Mouse (Mus musculus): ENCODE measurements around the gene Osbpl3.

DNA sequence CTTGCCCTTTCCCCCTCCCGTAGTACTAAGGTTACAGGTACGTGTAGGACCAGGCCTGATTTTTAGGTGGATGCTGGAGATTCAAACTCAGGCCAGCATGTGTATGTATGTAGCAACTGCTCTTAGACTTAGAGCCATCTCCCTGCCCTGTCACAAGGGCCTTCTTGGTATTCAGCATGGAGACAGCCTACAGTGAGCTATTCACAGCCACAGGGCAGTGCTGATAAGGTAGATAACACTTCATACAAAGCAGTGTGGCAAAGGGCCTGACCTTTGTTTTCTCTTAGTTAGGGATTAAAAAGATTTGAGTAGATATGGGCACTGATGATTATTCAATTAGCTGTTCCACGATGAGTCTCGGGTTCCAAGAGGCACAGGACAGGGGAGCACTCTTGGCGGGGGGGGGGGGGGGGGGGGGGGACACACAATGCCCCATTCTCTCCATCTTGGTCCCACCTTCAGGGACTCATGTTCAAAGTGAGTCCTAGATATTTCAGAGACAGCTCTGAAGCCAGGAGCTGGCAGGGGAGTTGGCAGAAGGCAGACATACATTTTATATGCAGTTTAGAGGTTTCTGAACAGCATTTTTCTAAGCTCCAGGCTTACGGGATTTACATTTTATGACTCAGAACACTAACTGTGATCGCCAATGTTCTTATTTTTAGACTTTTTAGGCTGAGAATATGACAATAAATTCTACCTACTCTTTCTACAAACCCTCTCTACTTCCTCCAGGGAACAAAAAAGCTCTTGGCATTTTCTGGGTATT lies 56.4 kb downstream of the Osbpl3 start:
- no peak for TF ChIP-seq CTCF (IDR thresholded peaks at IDR 0.05; ENCODE audit: extremely low read depth, insufficient read depth, low read length)
- TF ChIP-seq POLR2A (IDR thresholded peaks at IDR 0.05; ENCODE audit: extremely low read depth, insufficient read depth, low read length) = no peak

Data from cortical plate, adult 2 months (tissue).